Mouse (Mus musculus) urinary bladder, postnatal 4 days (tissue): ENCODE data around the gene Zc3hav1.

Experiments
- DNase-seq, 2 experiments: peaks; one replicate each; pipeline ENCODE4 v3.0.0; 2021 to 2022; ENCODE audit warnings: low spot score in 2 of 2

The Zc3hav1 gene

GRCm38 (mm10) chr6:38297580-38298245 lies 56.7 kb downstream of the Zc3hav1 start:
- DNase-seq, result no peak

DNA sequence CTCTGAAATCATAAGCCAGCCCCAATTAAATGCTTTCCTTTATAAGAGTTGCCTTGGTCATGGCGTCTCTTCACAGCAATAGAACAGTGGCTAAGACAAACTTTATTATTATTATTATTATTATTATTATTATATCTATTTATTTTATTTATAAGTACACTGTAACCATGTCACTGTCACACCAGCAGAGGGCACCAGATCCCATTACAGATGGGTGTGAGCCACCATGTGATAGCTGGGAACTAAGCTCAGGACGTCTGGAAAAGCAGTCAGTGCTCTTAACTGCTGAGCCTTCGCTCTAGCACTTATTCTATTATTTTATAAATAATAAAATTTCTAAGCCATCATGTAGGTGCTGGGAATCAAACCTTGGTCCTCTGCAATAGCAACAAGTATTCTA lies 60.7 kb downstream of the Zc3hav1 start:
- no peak for DNase-seq

DNA sequence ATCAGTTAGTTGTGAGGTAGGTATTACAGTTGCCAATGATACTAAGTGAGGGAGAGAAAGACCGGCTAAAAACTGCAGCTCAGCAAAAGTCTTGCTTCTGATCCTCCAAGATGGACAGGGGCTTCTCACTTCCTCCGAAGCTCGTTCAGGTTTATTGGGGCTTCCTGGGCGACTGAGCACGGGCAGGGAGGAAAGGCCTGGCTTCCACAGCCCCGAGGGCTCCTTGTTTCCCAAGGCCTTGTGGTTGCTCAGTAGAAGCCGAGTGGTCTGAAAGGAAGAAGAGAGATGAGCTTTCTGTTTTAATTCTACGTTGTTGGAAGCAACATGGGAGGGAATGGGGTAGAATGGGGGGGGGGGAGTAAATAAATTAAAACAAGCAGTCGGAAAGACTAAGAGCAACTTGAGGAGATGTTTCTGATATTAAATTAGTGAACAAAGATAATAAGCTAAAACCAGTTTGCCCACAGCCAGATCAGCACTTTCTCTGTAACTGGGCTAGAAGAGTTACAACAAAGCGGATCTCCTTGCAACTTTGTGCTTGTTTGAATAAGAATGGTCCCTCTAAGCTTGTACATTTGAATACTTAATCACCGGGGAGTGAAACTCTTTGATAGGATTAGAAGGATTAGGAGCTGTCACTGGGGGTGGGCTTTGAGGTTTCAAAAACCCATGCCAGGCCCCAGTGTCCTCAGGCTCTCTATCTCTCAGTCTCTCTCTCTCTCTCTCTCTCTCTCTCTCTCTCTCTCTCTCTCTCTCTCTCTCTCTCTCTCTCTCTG lies 61.3 kb downstream of the Zc3hav1 start:
- DNase-seq, result no peak

GRCm38 (mm10) chr6:38284422-38284821 lies 70.0 kb downstream of the Zc3hav1 start:
- DNase-seq, result no peak

GRCm38 (mm10) chr6:38264466-38264865 lies 89.9 kb downstream of the Zc3hav1 start:
- no peak for DNase-seq

DNA sequence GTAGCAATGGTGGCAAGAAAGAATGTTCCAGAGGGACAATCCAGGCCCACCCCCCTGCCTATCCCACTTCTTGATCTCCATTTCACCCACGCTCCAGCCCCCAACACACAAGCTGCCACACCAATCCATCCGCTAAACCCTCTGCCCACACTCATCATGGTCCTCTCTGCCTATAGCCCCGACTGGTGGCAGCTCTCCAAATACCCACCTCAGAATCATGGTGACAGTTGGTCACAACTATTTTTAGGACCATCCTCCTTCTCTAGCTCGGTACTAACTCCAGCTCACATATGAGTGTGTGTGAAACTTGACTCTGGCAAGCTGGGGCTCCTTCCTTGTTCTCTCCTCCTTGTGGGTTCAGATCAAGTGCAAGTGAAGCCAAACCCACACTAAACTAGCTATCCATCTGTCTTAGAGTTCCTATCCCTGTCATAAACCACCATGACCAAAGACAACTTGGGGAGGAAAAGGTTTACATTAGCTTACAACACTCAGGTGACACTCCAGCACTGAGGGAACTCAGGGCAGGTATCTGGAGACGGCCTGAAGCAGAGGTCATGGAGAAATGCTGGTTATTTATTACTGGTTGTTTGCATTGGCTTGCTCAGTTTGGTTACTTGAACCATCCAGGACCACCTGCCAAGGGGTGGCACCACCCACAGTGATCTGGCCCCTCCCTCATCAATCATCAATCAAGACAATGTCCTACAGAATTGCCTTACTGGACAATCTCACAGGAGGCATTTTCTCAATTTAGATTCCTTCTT lies 90.8 kb downstream of the Zc3hav1 start:
- no peak for DNase-seq

- no peak for DNase-seq
Measured at GRCm38 (mm10) chr6:38261877-38262276, 92.5 kb downstream of the Zc3hav1 start.

DNA sequence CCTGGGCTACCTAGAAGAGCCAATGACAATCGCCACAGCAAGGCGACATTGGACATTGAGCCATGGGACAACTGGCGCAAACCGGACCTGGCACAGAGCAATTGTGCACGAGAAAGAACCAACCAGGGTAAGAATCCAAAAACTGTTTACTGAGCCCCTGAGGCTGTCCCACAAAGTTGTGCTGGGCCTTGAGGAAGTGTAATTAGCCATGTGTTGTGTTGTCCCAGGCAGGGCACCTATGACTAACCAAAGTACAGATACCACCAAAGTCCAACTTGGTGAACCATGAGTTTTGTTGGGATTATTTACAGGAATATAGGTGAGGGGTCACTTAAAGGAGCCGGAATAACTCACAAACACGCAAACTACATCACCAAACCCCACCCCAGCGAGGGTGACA lies 96.9 kb downstream of the Zc3hav1 start:
- DNase-seq, result no peak

GRCm38 (mm10) chr6:38256793-38257192 lies 97.6 kb downstream of the Zc3hav1 start:
- DNase-seq, result no peak

- DNase-seq, result no peak
Measured at GRCm38 (mm10) chr6:38255794-38256193, 98.6 kb downstream of the Zc3hav1 start.
